Mouse (Mus musculus) lung, embryonic 15.5 days (tissue): Measurements from ENCODE around the gene Mad1l1. TPM values are rescaled to one million over a fixed set of nuclear protein-coding genes. Genes with fewer than 3 reads are reported as not detected.

Source experiments
- ATAC-seq: fragments of 200-750 bp; cut with Nextera tagmentation; 2 replicates; pipeline ENCODE4 v1.8.0; 2017; ENCODE audit warnings: moderate number of reproducible peaks, borderline replicate concordance; ENCODE audit not compliant: low FRiP score, low TSS enrichment; ENCODE audit errors: extremely low read depth
- H3K27ac ChIP-seq: fragments of 300-500 bp; sonication (generic); 2 replicates; pipeline ENCODE4 v1.5.1; 2015; ENCODE audit warnings: moderate library complexity, mild to moderate bottlenecking, inconsistent platforms
- H3K27me3 ChIP-seq: fragments of 300-500 bp; sonication (generic); 2 replicates; pipeline ENCODE4 v1.6.1; 2015; ENCODE audit warnings: inconsistent platforms
- H3K36me3 ChIP-seq: fragments of 300-500 bp; sonication (generic); 2 replicates; pipeline ENCODE4 v1.6.1; 2015; ENCODE audit warnings: inconsistent platforms
- H3K4me1 ChIP-seq: fragments of 300-500 bp; sonication (generic); 2 replicates; pipeline ENCODE4 v1.6.1; 2015; ENCODE audit warnings: inconsistent platforms
- H3K4me2 ChIP-seq: fragments of 300-500 bp; sonication (generic); 2 replicates; pipeline ENCODE4 v1.6.1; 2015; ENCODE audit warnings: inconsistent platforms, mild to moderate bottlenecking, moderate library complexity
- H3K4me3 ChIP-seq: fragments of 300-500 bp; sonication (generic); 2 replicates; pipeline ENCODE4 v1.5.1; 2015; ENCODE audit warnings: mild to moderate bottlenecking, inconsistent platforms
- H3K9ac ChIP-seq: fragments of 300-500 bp; sonication (generic); 2 replicates; pipeline ENCODE4 v1.6.1; 2015; ENCODE audit warnings: inconsistent platforms
- H3K9me3 ChIP-seq: fragments of 300-500 bp; sonication (generic); 2 replicates; pipeline ENCODE4 v1.6.1; 2016; ENCODE audit warnings: inconsistent platforms
- WGBS: fragments of 180-500 bp; shearing (Covaris S2); methylation state at CpG from one replicate; pipeline ENCODE4 v1.1.7; 2015; 5-methylcytosine and 5-hydroxymethylcytosine counted together
- polyA plus RNA-seq: library from polyadenylated mRNA; unstranded; fragments of >200 nt; fragmentation: Nextera tagmentation; extraction: Ambion mirVana; gene quantifications from 2 replicates; pipeline ENCODE4 v1.2.1, GENCODE M21; 2015

Gene Mad1l1
- polyA plus RNA-seq, 1 experiment from 2014 or later: 61.3 TPM

DNA sequence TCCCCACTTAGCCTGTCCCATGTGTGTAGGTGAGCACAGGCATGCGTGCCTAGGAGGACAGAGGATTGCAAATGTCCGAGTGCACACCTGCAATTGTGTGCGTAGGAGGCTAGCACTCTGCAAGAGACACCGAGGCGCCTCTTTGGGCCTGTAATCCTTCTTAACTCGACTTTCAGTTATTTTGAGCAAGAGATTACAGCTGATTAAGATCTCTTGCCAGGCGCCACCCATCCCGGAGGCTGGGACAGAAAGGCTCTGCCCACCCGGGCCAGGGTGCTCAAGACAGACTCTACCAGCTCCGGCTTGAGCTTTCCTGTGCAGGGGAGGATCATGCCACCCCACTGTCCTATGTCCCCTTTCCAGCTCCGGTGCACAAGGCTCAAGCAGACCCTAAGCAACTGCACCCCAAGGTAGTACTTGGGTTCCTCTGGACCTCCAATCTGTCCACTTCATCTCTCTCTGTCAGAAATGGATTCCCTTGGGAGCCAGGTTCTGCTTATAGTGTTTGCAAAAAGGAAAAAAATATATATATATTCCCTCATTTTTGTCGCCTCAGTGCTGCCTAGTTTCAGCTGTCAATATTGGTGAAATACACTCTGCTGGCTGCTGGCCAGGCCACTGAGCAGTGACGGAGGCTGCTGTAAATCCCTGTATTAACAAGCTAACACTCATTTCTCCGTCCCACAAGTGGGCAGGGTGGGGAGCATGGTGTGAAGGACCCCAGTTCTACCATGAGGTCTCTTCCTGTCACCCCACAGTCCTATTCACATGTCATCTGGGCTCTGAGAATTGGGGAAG is 352.0 kb downstream of the Mad1l1 start:
- H3K27me3 ChIP-seq: peaks cover 24% of the 10 kb centered on the region; the same call in 1 of the 2 replicates
- H3K9ac ChIP-seq: no peak overlapping the region
- no peak overlapping the region for H3K4me3 ChIP-seq
- H3K4me2 ChIP-seq: no peak overlapping the region
- 67% methylated on average over 14 of the region's 14 CpGs for WGBS
- H3K9me3 ChIP-seq: no peaks in the 10 kb centered on the region
- no peaks in the 10 kb centered on the region for H3K36me3 ChIP-seq
- no peak for ATAC-seq
- H3K27ac ChIP-seq: no peak overlapping the region
- peaks cover 7% of the 10 kb centered on the region; the same call in 1 of the 2 replicates for H3K4me1 ChIP-seq

DNA sequence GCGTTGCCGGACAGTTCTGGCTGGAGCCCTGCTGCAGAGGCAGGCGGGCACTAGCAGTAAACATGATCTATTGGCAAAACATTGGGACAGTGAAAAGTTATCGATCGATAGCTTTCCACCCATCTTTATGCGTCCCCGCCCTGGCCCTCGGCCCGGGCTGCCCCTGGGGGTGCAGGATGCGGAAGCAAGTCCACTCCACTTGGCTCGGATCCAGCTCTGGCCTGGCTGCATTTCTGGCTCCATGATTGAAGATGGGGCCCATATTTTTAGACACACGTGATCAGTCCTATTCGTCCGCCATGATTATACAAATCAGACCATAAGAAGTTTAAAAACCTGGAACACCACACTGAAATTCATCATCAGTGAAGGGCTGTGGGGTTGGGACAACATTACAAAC is 355.8 kb downstream of the Mad1l1 start:
- Histone ChIP-seq H3K27me3 (no peaks in the 10 kb centered on the region), H3K4me3 (no peak overlapping the region), H3K4me2 (no peak overlapping the region), H3K27ac (no peak overlapping the region), H3K4me1 (peaks cover 6% of the 10 kb centered on the region; the same call in 1 of the 2 replicates), H3K9me3 (no peaks in the 10 kb centered on the region), H3K36me3 (no peaks in the 10 kb centered on the region), H3K9ac (no peak overlapping the region)
- 68% methylated on average over 14 of the region's 14 CpGs for WGBS
- ATAC-seq: no peak

DNA sequence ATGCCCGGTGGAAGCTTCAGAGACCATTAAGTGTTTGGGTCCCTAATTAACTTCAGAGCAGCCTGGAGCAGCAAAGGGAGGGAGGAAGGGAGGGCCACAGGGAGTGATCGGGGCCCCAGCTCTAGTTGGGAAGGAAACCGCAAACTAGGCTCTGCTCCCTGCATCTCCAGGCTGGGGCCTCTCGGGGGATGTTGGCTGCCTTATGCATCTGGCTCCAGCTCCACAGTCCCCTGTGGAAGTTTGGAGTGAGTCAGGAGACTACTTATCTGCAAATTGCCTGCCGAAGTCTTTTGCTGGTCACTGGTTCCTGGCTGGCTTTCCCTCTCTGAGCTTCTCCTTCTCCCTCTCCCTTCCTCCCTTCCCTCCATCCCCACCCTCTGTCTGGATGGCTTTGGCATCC is 357.0 kb downstream of the Mad1l1 start:
- Histone ChIP-seq H3K9me3 (no peaks in the 10 kb centered on the region), H3K27ac (no peak overlapping the region), H3K4me3 (no peak overlapping the region), H3K27me3 (no peaks in the 10 kb centered on the region), H3K4me2 (no peak overlapping the region), H3K9ac (no peak overlapping the region), H3K4me1 (no peaks in the 10 kb centered on the region), H3K36me3 (no peaks in the 10 kb centered on the region)
- ATAC-seq: no peak
- 54% methylated on average over 5 of the region's 5 CpGs for WGBS

DNA sequence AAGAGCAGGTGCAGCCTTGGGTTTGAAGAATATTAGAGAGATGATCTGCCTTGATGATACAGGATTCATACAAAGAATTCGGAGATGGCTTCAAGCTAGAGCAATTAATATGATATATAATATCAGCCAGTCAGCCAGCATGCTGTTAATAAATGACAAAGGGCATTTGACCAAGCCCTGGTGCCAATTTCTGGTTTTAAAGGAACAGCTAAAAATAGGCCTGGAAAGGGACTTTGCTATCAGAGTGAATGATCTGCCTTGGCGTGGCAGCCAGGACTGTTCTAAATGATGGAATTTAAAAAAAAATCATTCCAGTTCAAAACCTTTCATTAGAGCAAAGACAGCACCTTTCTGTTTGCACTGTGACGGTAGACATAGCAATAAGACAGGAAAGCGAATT is 361.6 kb downstream of the Mad1l1 start:
- ATAC-seq: no peak
- H3K9me3 ChIP-seq: no peaks in the 10 kb centered on the region

More for the DNA sequence above, 361.6 kb downstream of the Mad1l1 start:
- WGBS: 80% methylated on average over 4 of the region's 4 CpGs
- Histone ChIP-seq H3K36me3 (no peaks in the 10 kb centered on the region), H3K27me3 (no peaks in the 10 kb centered on the region), H3K4me2 (no peak overlapping the region), H3K9ac (no peak overlapping the region), H3K4me1 (peaks cover 15% of the 10 kb centered on the region), H3K4me3 (no peak overlapping the region), H3K27ac (no peak overlapping the region)

Other genes with a start within 250 kb of the Mad1l1 start
- 55.2 and 56.8 TPM in 2 replicates for gene Nudt1, start 104 bp upstream of the Mad1l1 start, polyA plus RNA-seq
- 18.0 and 21.7 TPM in 2 replicates for gene Mrm2, start 10.3 kb upstream of the Mad1l1 start, polyA plus RNA-seq
- 17.8 and 19.9 TPM in 2 replicates for gene Snx8, start 67.7 kb upstream of the Mad1l1 start, polyA plus RNA-seq
- 115 and 129 TPM in 2 replicates for gene Eif3b, start 97.8 kb upstream of the Mad1l1 start, polyA plus RNA-seq
- 0.06 TPM in 1 of 2 replicates, not detected in the other for gene Gm4869, start 124.1 kb upstream of the Mad1l1 start, polyA plus RNA-seq
- gene Chst12, start 184.0 kb upstream of the Mad1l1 start, polyA plus RNA-seq: 21.4 and 22.6 TPM in 2 replicates
- 0.28 TPM in 1 of 2 replicates, not detected in the other for gene Grifin, start 243.5 kb upstream of the Mad1l1 start, polyA plus RNA-seq